Mouse (Mus musculus) skeletal muscle tissue, adult 2 months (tissue): ENCODE measurements around the gene Casp8.
"Not testable (repeated sequence)": the region's sequence is repeated elsewhere in the genome, so short reads cannot be mapped to it uniquely, and the experiment has no call there.

Experiments used
- DNase-seq: peaks from one replicate; pipeline ENCODE4 v3.0.0-alpha.2; 2012; ENCODE audit warnings: low read depth, low spot score

The Casp8 gene

DNA sequence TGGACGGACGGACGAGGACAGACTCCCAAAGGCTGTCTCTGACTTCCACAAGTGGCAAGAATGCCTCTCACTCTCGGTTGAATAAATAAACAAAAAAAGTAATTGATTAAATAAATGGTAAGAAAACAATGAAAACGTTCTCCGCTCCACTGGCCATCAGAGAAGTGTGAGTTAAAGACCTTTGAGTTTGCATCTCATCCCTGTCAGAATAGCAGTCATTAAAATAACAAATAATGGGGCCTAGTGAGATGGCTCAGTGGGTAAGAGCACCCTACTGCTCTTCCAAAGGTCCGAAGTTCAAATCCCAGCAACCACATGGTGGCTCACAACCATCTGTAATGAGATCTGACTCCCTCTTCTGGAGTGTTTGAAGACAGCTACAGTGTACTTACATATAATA, 5.5 kb downstream of the Casp8 start:
- not testable (repeated sequence) for DNase-seq

DNA sequence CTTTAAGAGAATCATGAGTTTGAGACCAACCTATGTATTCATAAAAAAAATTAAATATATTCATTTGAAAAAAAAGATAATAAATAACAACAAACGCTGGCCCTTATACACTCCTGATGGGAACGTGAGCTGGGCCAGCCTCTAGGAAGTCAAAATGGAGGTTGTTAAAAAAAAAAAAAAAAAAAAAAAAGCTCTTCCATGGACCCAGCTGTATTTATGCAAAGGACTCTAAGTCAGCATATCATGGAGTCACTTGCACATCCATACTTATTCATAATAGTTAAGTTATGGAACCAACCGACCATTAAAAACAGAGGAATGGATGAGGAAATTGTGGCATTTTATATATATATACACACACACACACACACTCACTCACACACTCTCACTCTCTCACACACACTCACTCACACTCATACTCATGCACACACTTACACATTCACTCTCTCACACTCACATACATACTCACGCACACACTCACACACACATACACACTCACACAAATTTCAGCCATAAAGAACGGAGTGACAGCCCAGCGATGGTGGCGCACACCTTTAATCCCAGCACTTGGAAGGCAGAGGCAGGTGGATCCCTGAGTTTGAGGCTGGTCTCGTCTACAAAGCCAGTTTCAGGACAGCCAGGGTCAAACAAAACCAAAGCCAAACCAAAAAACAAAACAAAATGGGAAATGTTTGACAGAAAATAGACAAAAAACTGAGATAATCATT, 6.5 kb downstream of the Casp8 start:
- no peak for DNase-seq

DNA sequence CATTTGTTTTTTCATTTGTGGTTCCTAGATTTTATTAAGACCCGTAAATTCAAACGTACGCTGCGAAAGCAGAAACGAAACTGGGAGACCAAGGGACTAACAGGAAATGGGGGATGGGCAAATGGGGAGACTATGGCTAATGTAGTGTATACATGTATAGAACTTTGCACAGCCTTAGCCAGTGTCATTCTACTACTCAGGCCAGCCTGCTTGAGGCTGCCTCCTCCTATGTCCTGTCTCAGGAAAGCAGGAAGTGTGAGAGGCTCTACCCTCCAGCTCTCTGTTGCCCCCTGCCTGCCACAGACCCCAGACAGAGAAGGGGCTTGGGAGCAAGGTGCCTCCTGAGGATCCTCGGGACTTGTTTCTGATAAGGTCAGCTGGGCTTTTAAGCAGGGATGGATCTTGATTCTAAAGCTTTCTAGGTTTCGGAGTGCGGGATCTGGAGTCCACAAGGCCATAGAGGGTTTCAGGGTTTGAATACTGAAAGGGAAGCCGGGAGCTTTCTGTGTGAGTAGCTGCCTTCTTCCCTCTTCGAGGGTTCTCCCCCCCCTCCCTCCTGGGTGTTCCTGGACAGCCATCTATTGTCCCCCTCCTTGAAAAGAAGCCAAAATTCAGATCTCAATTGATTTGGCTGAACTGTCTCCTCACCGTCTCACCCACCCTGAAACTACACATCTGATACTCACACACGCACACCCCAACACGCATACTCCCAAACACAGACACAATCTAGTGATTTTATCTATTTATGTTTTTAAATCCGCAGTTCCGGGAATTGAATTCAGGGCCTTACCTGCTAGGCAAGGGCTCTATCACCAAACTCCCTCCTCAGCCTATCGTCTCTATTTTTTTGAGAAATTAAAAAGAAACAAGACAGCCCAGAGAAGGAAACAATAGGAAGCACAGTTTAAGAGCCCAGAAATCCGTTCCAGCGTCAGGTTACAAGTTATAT, 7.4 kb downstream of the Casp8 start:
- peak; percentile 48 for DNase-seq

DNA sequence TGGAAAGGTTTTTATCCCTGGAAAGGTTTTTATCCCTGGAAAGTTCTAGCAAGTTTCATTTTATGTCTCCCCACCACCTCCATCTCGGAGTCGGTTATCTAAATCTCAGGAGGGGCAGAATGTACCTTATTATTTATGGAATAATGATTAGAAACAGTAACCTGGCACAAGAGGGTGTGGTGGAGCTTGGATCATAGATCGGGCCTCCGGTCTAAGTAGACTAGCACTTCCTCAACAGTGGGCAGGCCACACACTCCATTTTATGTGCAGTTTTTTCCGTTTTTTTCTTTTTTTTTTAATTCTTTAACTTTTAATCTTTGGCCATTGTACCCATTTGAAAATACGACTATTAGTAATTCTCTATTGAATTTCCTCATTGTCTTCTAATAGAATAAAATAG, 8.4 kb downstream of the Casp8 start:
- no peak for DNase-seq

DNA sequence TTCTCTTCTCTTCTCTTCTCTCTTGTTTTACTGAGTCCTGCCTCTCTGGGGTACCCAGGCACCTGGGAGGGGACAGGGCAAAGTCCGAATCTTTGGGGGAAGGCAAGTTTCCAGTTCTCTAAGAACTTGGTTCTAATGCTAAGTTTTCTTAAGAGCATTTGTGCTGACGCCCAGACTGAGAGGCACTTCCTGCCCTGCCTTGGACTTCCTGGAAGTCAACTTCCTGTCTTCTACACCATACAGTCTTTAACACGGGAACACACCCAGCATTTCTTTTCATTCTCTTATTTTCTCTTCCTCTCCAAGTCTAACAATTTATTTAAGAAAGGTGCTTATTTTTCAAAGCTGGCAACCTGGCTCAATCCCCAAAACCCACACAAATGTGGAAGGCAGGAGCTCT, 11.5 kb downstream of the Casp8 start:
- DNase-seq: no peak

DNA sequence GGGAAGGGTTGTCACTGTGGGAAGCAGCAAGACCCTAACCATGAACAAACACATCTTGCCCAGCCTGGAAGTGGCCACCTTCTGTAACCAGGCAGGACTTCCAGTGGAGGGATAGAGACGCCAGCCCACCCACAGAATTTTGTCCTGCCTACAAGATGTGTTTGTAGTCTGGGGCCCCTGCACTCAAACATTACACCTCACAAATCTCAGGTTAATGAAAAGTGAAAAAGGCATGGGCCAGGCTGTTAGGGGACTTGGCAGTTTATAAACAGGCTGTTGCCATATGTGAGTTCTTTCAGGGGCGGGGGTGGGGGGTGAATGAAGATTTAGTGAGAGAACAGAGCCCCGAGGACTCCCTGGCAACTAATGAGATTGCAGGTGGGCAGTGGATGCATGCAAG, 31.1 kb downstream of the Casp8 start:
- DNase-seq: no peak

DNA sequence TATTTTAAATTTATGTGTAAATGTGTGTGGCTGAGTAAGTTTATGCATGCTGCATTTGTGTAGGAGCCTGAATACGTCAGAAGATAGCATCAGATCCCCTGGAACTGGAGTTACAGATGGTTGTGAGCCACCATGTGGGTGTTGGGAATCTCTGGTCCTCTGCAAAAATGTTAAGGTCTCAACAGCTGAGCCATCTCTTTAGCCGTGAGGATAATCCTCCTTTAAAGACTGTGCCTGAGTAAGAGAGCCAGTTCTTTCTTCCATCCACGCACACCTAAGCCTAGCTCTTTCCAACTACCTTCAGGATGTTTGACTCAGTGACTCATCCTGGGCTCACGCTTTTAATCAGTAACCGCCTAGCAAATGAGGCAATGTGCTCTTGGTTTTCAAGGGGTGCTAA, 35.6 kb downstream of the Casp8 start:
- no peak for DNase-seq

DNA sequence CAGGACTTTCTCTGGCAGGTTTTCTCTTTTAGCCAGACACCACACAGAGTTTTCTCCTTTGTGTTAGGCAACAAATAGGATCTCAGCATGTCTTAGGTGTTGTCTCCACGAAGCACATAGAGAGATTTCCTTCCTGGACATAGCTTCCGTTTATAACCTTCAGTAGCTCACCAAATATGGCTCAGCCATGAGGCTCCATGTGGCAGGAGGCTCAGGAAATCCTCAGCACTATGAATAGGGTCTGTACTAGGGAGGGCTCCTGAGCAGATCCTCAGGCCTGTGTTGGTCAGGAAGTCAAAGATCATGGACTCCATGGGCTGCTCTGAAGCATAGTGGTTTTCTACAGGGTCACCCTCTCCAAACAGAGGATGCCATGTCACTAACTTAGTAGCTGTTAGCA, 37.0 kb downstream of the Casp8 start:
- no peak for DNase-seq

DNA sequence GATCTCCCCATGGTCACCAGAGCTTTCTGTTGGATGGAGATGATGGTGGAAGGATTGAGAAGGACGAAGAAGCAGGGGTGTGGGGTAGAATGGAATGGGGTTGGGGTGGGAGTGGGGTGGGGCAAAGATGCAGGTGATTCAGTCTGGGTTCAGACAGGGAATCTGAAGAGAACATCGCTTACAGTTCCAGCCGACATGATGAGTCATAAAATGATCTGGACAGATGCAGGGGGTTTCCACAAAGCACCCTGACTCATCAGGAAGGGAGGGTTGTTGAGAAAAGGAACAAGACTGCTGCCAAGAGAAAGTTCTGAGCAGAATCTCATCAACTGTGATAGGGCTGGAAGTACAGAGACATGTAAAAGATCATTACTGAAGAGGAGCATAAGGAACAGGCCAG, 61.6 kb downstream of the Casp8 start:
- DNase-seq: not testable (repeated sequence)

DNA sequence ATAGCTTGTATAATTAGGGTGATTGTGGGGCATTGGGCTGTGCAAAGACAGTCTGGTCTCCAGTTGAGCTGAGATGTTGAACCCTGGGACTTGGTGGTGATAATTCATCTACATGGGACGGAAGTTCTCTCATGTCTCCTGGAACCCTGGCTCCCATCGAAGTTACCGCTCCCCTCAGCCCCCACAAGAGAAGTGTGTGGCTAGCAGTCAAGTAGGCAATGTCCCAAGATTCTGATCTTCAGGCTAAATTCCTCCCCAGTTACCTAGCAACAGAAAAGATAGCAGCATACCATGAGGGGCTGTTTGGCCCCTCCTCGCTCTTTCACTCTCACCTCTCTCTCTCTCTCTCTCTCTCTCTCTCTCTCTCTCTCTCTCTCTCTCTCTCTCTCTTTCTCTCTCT, 64.0 kb downstream of the Casp8 start:
- not testable (repeated sequence) for DNase-seq

DNA sequence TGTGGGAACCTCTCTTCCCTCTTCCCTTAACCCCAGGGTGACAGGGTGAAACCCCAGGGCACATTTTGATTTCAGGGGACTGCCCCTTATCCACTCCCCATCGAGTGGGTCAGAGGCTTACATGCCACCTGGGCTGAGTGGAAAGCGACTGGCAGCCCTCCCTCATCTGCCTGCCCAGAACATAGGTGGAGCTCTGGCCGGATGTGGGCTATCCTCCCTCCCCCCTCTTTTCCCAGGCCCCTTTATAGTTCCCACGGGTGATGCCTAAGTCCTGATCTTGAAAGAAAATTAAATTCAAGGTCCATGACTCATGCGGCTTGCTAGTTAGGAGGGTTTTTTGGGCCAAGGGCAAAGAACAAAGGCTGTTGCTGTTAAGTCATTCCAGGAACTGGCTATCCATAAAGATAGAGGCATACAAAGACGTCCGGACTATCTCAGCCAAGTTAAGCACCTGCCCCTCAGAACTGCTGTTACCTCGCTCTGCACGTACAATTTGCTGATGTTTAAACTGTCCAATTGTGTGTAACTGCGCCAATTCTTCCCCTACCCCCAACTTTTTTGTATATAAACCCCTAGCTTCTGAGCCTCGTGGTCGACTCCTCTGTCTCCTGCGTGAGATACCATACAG, 64.7 kb downstream of the Casp8 start:
- peak; percentile 14 for DNase-seq

DNA sequence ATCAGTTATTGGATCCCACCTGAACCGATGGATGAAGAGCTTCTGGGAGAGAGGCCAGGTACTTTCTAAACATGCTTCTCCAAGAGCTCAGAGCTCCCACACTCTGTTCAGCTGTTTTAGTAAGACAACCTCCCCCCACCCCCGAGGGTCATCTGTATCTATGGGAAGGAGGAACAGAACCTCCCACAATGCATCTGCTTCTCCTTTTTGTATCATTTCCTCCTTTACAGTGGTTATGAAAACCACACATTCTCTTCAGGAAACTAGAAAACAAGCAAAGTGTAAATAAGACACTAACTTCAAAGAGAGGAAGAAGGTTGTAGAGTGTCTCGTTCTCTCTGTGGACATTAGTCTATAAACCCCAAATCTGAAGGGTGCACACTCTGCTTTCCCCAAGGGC, 65.4 kb downstream of the Casp8 start:
- not testable (repeated sequence) for DNase-seq

DNA sequence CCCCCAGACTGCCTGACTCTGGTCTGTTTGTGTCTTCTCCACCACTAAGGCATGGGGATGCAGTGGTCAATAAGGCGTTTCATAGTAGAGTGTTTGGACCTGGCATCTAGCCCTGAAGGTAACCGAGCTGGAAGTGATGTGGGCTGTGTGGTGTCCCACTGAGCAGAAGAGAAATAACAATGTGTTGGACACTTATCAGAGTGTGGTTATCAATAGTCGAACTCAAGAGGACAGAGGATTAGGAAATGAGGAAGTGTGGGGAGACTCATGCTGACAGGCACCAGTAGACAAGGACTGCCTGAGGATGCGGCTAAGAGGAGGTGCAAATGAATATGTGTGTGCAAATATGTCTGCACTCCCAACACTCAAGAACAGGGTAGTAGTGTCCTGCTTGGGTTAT, 81.3 kb downstream of the Casp8 start:
- not testable (repeated sequence) for DNase-seq

DNA sequence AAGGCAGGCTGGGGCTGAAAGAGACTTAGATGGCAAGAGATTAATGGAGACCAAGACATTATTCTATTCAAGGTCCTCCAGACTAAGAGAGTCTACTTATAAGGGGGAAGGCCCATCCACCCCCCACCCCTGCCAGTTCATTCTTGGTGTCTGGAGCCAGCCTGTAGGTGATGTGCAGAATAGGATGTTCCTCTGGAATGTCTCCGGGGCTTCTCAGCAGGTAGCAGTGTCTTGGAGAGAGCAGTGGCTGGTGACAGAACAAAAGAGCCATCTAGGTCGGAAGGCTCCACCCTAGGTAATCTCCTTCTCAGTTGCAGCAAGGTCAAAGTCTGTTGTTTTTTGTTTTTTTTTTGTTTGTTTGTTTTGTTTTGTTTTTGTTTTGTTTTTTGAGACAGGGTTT, 84.1 kb downstream of the Casp8 start:
- DNase-seq: not testable (repeated sequence)

DNA sequence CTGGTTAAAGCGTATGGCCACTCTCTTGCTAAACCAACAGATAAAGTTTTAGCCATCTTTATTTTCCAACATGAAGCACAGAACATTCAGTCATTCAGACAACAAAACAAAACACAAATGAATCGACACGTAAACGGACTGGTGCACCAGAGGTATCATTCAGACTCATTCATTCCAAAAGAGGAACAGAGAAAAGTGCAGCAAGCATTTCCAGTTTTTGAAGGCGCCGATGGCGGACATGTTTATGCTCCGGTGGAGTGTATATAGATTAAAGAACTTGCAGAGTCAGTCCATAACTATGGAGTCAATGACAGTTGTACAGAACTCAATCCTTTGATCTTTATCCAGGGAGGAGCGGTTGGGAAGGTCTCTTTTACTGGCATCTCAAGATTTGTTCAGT, 88.1 kb downstream of the Casp8 start:
- not testable (repeated sequence) for DNase-seq

DNA sequence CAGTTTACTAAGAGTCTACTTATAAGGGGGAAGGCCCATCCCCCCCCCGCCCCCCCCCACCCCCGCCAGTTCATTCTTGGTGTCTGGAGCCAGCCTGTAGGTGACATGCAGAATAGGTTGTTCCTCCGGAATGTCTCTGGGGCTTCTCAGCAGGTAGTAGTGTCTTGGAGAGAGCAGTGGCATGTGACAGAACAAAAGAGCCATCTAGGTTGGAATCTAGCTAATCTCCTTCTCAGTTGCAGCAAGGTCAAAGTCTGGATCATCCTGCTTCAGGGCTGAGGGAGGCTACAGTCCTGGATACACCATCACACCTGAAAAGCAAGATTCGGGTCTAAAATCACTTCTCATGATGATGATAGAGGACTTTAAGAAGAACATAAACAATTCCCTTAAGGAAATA, 90.5 kb downstream of the Casp8 start:
- DNase-seq: no peak

DNA sequence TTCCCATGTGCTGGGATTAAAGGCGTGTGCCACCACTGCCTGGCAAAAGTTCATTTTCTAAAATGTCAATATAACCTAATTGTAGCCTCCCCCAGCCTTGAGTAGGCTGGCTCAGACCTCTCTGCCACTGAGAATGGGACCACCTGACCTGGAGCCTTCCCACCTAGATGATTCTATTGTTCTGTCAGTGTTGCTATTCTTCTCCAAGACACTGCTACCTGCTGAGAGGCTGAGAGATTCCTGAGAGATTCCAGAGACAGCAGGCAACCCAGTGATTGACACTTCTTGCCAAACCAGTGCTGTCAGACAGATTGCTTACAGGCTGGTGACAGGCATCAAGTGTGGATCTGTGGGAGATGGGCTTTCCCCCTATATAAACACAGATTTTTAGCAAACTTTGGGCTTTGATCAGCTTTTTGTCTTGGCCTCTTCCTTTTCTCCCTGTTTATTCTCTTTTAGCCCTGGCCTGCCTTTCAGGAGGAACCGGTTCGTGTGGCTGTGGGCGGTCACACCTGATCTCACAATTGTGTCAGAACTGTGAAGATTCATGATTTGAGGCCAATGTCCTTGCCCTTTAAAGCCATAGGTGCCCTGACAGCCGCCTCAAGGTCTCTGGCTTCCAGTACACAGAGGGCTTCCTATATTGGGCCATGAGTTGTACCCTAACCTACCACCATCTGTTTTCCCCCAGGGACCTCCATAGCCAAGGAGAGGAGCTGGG, 94.8 kb downstream of the Casp8 start:
- DNase-seq: no peak

DNA sequence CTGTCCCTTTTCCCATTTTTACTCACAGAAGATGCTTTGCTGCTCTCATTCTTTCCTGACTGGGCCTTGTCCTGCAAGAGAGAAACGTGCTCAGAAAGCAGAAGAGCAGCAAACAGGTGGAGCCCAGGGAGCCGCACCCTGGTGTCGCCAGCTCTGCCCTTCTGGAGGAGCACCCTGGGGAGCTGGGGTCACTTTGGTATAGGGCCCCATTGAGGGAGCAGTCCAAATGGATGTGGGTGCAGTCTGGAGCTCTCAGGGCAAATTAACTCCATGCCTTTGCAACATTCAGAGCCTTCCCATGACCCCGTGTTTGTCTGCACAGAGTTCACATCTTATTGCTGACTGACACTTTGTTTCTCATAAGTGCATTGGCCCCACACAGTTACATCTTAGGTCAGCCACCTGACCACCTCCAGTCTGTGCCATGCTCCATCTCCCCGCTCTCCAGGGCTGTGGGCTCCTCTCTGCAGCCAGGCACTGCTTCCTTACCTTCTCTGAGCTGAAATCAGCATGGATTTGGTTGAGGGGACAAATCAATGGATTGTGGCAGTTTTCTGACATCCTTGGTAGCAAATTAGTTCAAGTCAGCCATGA, 95.6 kb downstream of the Casp8 start:
- not testable (repeated sequence) for DNase-seq

DNA sequence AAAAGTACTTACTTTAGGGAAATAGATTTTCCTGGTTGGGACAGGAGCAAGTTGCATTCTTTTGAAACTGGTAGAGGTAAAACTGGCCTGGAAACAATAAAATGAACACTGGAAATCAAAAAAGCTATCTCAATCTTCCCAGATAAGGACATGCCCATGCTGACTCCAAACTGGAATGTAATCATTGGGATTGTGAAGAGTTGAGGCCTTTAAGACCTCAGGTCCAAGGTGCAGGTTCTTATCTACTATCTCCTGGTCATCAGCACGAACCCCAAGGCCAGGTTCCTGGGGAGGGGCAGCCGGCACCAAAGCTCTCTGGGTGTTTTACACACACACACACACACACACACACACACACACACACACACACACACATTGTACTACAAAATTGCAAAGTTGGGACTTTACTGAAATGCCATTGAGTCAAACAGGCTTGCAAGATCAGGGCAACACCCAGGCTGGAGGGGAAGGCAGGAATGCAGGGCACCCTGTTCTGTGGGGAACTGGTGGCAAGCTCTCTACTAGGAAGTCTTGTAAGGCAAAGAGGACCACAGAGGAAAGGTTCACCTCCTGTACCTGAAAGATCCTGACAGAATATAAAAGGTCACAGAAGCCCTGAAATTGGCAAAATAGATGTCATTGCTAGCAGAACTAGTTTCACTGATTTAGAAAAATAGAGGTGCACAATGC, 96.5 kb downstream of the Casp8 start:
- DNase-seq: not testable (repeated sequence)

DNA sequence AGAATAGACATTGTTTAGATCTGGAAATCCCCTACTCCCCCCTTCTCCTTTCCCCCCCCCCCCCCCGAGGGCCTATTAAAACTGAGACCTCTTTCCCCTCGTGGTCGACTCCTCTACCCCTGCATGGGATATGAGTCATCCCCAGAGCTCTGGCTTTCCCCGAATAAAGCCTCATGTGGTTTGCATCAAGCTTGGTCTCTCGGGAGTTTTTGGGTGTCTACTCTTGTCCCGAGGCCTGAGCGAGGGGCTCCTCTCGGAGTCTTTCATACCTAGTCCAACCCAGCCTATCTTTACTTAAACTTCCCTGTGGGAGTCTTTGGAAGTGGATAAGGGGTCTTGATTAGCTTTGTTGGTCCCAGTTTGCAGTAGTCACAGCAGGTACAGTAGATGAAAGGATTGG, 97.2 kb downstream of the Casp8 start:
- not testable (repeated sequence) for DNase-seq
